In genomic region chrX:141384632-141385031, GRCm38 (mm10) we compare ENCODE assay signal across 23 mouse cellular contexts.
DNase-seq lines count a peak whose midpoint lies in the region; ATAC-seq and TF ChIP-seq lines count a peak whose summit lies in the region.
"Had no signal": no experiment of that assay in that cellular context is flagged by ENCODE, and none has a peak within 500 bp of the region (broad histone marks: within the 10 kb centered on the region; RNA-seq: fewer than 3 reads in every experiment).

No protein-coding gene starts in this region.

- no peak overlapping the region for H3K27ac ChIP-seq in forebrain, embryonic 11.5 days (ENCODE audit: low read depth, low read length)
- H3K27ac ChIP-seq in forebrain, embryonic 15.5 days (replicated peaks) = no peak overlapping the region
- no peak overlapping the region for H3K27ac ChIP-seq in hindbrain, embryonic 12.5 days
- no peak overlapping the region for H3K27ac ChIP-seq in hindbrain, postnatal 0 days
- H3K27ac ChIP-seq: embryonic facial prominence, embryonic 12.5 days; intestine, embryonic 15.5 days; limb, embryonic 13.5 days; liver, embryonic 12.5 days; neural tube, embryonic 13.5 days; stomach, embryonic 15.5 days had no signal

- no peaks in the 10 kb centered on the region for H3K9me3 ChIP-seq in forebrain, embryonic 11.5 days (ENCODE audit: control insufficient read depth, low read length)
- no peaks in the 10 kb centered on the region for H3K9me3 ChIP-seq in forebrain, embryonic 15.5 days
- no peaks in the 10 kb centered on the region for H3K9me3 ChIP-seq in hindbrain, embryonic 12.5 days (replicated peaks)
- H3K9me3 ChIP-seq in hindbrain, postnatal 0 days (ENCODE audit: low read length) = no peaks in the 10 kb centered on the region
- H3K9me3 ChIP-seq: embryonic facial prominence, embryonic 12.5 days; intestine, embryonic 15.5 days; limb, embryonic 13.5 days; liver, embryonic 12.5 days; neural tube, embryonic 13.5 days; stomach, embryonic 15.5 days had no signal

- H3K4me1 ChIP-seq in forebrain, embryonic 11.5 days (replicated peaks; ENCODE audit: control insufficient read depth, insufficient read depth, low read length) = no peaks in the 10 kb centered on the region
- no peaks in the 10 kb centered on the region for H3K4me1 ChIP-seq in forebrain, embryonic 15.5 days
- H3K4me1 ChIP-seq in hindbrain, embryonic 12.5 days = no peaks in the 10 kb centered on the region
- H3K4me1 ChIP-seq in hindbrain, postnatal 0 days (ENCODE audit: insufficient read depth, low read length) = no peaks in the 10 kb centered on the region
- H3K4me1 ChIP-seq: embryonic facial prominence, embryonic 12.5 days; intestine, embryonic 15.5 days; limb, embryonic 13.5 days; liver, embryonic 12.5 days; neural tube, embryonic 13.5 days; stomach, embryonic 15.5 days had no signal

- H3K4me2 ChIP-seq in forebrain, embryonic 11.5 days (ENCODE audit: low read depth, low read length, severe bottlenecking) = no peak overlapping the region
- no peak overlapping the region for H3K4me2 ChIP-seq in forebrain, embryonic 15.5 days (replicated peaks)
- H3K4me2 ChIP-seq in hindbrain, embryonic 12.5 days (replicated peaks) = no peak overlapping the region
- no peak overlapping the region for H3K4me2 ChIP-seq in hindbrain, postnatal 0 days (ENCODE audit: low read depth, low read length)
- H3K4me2 ChIP-seq: embryonic facial prominence, embryonic 12.5 days; heart, embryonic 11.5 days; intestine, embryonic 15.5 days; limb, embryonic 13.5 days; liver, embryonic 12.5 days; neural tube, embryonic 13.5 days; stomach, embryonic 15.5 days had no signal

- no peak for DNase-seq in forebrain, embryonic 11.5 days (ENCODE audit: low spot score)
- no peak for DNase-seq in hindbrain, postnatal 0 days (ENCODE audit: low spot score)
- DNase-seq in brain, embryonic 14.5 days (ENCODE audit: low read depth) = peak; percentile 38
- peak; percentile 45 for DNase-seq in mesoderm, embryonic 11.5 days (ENCODE audit: low read depth, low spot score)
- DNase-seq in right cerebral cortex, postnatal 25 days = no peak
- no peak for DNase-seq in left cerebral cortex, postnatal 25 days (ENCODE audit: low spot score in 2 of 2)
- DNase-seq: adrenal gland, postnatal 25 days; cerebellum, adult 9-10 months; kidney, postnatal 36 days; layer of hippocampus, postnatal 36 days; lung, adult 18-20 months; lung, postnatal 10 days; right cerebral cortex, adult 18-20 months; thymus, postnatal 36 days had no signal

- no peak overlapping the region for H3K4me3 ChIP-seq in forebrain, embryonic 11.5 days (ENCODE audit: low read depth, low read length)
- H3K4me3 ChIP-seq in forebrain, embryonic 15.5 days = no peak overlapping the region
- no peak overlapping the region for H3K4me3 ChIP-seq in hindbrain, embryonic 12.5 days
- H3K4me3 ChIP-seq in hindbrain, postnatal 0 days (ENCODE audit: low read length) = no peak overlapping the region
- H3K4me3 ChIP-seq: embryonic facial prominence, embryonic 12.5 days; intestine, embryonic 15.5 days; limb, embryonic 13.5 days; liver, embryonic 12.5 days; neural tube, embryonic 13.5 days; stomach, embryonic 15.5 days had no signal

- peak; percentile 55; the same call in 1 of the 2 replicates for ATAC-seq in forebrain, embryonic 11.5 days (replicated peaks; ENCODE audit: low FRiP score)
- no peak for ATAC-seq in forebrain, embryonic 15.5 days (replicated peaks)
- ATAC-seq in hindbrain, embryonic 12.5 days (ENCODE audit: low FRiP score) = peak; percentile 58; the same call in 1 of the 2 replicates
- ATAC-seq in hindbrain, postnatal 0 days = no peak
- ATAC-seq: intestine, embryonic 15.5 days; liver, embryonic 12.5 days had no signal

- H3K27me3 ChIP-seq in forebrain, embryonic 11.5 days (ENCODE audit: control insufficient read depth, insufficient read depth, low read length) = peaks cover 6% of the 10 kb centered on the region
- H3K27me3 ChIP-seq in forebrain, embryonic 15.5 days = no peaks in the 10 kb centered on the region
- H3K27me3 ChIP-seq in hindbrain, embryonic 12.5 days = peaks cover 13% of the 10 kb centered on the region
- H3K27me3 ChIP-seq in hindbrain, postnatal 0 days (ENCODE audit: insufficient read depth, low read length) = no peaks in the 10 kb centered on the region
- H3K27me3 ChIP-seq: intestine, embryonic 15.5 days had no signal

- TF ChIP-seq POLR2A in brain, embryonic 14.5 days (IDR thresholded peaks at IDR 0.05; ENCODE audit: borderline replicate concordance, extremely low read depth, insufficient read depth, insufficient read length, poor library complexity, severe bottlenecking) = no peak

- TF ChIP-seq CTCF in hindbrain, postnatal 0 days (IDR thresholded peaks at IDR 0.05; ENCODE audit: low read depth) = no peak
- TF ChIP-seq CTCF in brain, embryonic 14.5 days (IDR thresholded peaks at IDR 0.05; ENCODE audit: borderline replicate concordance, extremely low read depth, insufficient read depth, insufficient read length) = no peak

- intact Hi-C loops in left cerebral cortex, postnatal 25 days (cut with DNase I) = no loop called here

- no peaks in the 10 kb centered on the region for H3K36me3 ChIP-seq in forebrain, embryonic 11.5 days (ENCODE audit: control insufficient read depth, insufficient read depth, low read length)
- no peaks in the 10 kb centered on the region for H3K36me3 ChIP-seq in forebrain, embryonic 15.5 days
- H3K36me3 ChIP-seq in hindbrain, embryonic 12.5 days = no peaks in the 10 kb centered on the region
- no peaks in the 10 kb centered on the region for H3K36me3 ChIP-seq in hindbrain, postnatal 0 days (ENCODE audit: insufficient read depth, low read length)
- H3K36me3 ChIP-seq: embryonic facial prominence, embryonic 12.5 days; intestine, embryonic 15.5 days; limb, embryonic 13.5 days; liver, embryonic 12.5 days; neural tube, embryonic 13.5 days; stomach, embryonic 15.5 days had no signal

- WGBS in forebrain, embryonic 11.5 days = 34% methylated on average over 2 of the region's 2 CpGs
- 45% methylated on average over 2 of the region's 2 CpGs for WGBS in forebrain, embryonic 15.5 days
- WGBS in hindbrain, embryonic 12.5 days = 38% methylated on average over 2 of the region's 2 CpGs
- 53% methylated on average over 2 of the region's 2 CpGs for WGBS in hindbrain, postnatal 0 days

- H3K9ac ChIP-seq in forebrain, embryonic 11.5 days (ENCODE audit: low read length) = no peak overlapping the region
- no peak overlapping the region for H3K9ac ChIP-seq in forebrain, embryonic 15.5 days (replicated peaks)
- H3K9ac ChIP-seq in hindbrain, embryonic 12.5 days = no peak overlapping the region
- no peak overlapping the region for H3K9ac ChIP-seq in hindbrain, postnatal 0 days (replicated peaks; ENCODE audit: low read length)
- H3K9ac ChIP-seq: embryonic facial prominence, embryonic 12.5 days; intestine, embryonic 15.5 days; limb, embryonic 13.5 days; liver, embryonic 12.5 days; neural tube, embryonic 13.5 days; stomach, embryonic 15.5 days had no signal

Comparison
In these comparisons a context has a peak if more than half of its experiments do, and no peak if none do; other contexts are left out.
1. ATAC-seq: peak in forebrain, embryonic 11.5 days (single experiment) and hindbrain, embryonic 12.5 days (single experiment); none in forebrain, embryonic 15.5 days (single experiment) and hindbrain, postnatal 0 days (single experiment).
2. DNase-seq: peak in brain, embryonic 14.5 days (single experiment) and mesoderm, embryonic 11.5 days (single experiment); none in forebrain, embryonic 11.5 days (single experiment), hindbrain, postnatal 0 days (single experiment), right cerebral cortex, postnatal 25 days (single experiment) and left cerebral cortex, postnatal 25 days (0 of 2).